Mouse (Mus musculus) subcutaneous adipose tissue, adult 2 months (tissue): Measurements from ENCODE around the gene Thap4. TPM values are rescaled to one million over a fixed set of nuclear protein-coding genes. Genes with fewer than 3 reads are reported as not detected.

Experiments used
- polyA plus RNA-seq: library from polyadenylated mRNA; depleted of rRNA; stranded (reverse); fragments of >200 nt; gene quantifications from 2 replicates; pipeline ENCODE4 v1.2.3, GENCODE M21; 2012; ENCODE audit warnings: low replicate concordance; rRNA removed

Gene Thap4
- polyA plus RNA-seq = 39.6 and 56.2 TPM in 2 replicates

GRCm38 (mm10) chr1:93754573-93755290 is at the start of gene Thap4:
TSS of gene Thap4 (minus strand) at chr1:93754864.

DNA sequence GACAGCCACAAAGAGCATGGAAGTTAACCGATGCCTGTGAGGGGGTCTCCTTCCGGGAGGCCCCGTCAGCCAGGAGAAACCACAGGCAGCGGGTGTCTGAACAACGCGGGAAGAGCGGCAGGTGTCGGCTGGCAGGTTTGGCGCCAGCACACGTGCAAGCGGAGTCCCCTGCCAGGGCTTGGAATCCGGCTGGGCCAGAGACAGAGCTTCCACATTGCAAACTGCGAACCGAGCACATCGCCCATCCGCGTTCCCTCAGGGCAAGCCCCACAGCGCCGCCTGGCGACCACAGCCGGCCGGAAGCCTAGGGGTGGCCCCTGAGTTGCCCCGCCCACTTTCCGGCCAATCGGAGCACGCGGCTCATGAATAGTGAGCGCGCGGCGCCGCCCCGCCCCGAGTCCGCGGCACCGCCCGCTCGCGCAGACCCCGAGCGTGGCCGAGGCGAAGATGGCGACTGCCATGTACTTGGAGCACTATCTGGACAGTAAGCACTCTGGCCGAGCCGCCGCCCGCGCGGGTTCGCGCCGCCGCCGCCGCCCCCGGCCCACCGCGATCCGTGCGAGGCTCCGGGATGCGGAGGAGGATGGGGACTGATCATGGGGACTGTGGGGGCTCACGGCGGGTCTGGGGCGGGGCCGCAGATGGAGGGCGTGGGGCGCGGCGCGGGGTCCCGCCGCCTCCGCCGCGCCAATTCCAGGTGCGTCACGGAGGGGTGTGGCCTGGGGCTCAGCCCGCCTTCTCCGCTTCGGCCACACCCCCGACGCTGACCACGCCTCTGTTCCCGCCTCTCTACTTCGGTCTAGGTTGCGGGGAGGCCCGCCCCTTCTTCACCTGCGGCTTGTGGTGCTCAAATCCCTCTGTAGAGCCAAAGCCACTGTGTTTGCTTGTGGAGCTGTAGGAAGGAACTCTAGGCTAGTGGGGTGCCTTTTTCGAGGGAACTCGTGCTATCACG is 49.2 kb upstream of the Thap4 start, which contains the start of gene Ing5:
Ing5 (plus strand) TSS at position 410 of the 952 bp plus-strand sequence.

GRCm38 (mm10) chr1:93801741-93802238 is 47.1 kb upstream of the Thap4 start, which contains the start of gene Dtymk:
TSS of gene Dtymk (minus strand) at chr1:93801934.

GRCm38 (mm10) chr1:93751290-93751689 is 3.4 kb downstream of the Thap4 start, which contains the start of gene Atg4b:
TSS of gene Atg4b (plus strand) at chr1:93751500.

GRCm38 (mm10) chr1:93685401-93686244 is 69.0 kb downstream of the Thap4 start, which contains the start of gene Bok:
TSS of gene Bok (plus strand) at chr1:93685660.

DNA sequence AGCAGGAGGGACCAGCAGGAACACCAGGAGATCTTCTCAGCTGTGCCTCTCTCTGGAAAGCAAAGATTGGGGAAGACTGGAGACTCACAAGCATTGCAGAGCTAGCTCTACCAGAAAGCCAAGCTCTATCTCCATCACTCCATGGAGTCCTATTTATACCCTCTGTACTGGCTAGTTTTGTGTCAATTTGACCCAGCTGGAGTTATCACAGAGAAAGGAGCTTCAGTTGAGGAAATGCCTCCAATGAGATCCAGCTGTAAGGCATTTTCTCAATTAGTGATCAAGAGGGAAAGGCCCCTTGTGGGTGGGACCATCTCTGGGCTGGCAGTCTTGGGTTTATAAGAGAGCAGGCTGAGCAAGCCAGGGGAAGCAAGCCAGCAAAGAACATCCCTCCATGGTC is 96.1 kb downstream of the Thap4 start, which contains the start of gene Stk25:
Stk25 (minus strand) TSS at position 101 of the 400 bp plus-strand sequence.

Other genes with a start within 250 kb of the Thap4 start
- 6.3 and 9.8 TPM in 2 replicates for gene Farp2, start 242.8 kb downstream of the Thap4 start, polyA plus RNA-seq
- gene Stk25, start 96.2 kb downstream of the Thap4 start, polyA plus RNA-seq = 170 and 200 TPM in 2 replicates
- gene Bok, start 69.2 kb downstream of the Thap4 start, polyA plus RNA-seq = 49.6 and 128 TPM in 2 replicates
- 55.7 and 75.7 TPM in 2 replicates for gene Atg4b, start 3.4 kb downstream of the Thap4 start, polyA plus RNA-seq
- 43.4 and 75.9 TPM in 2 replicates for gene Dtymk, start 47.1 kb upstream of the Thap4 start, polyA plus RNA-seq
- gene Ing5, start 49.1 kb upstream of the Thap4 start, polyA plus RNA-seq = 5.5 and 10.1 TPM in 2 replicates
- 31.0 and 33.1 TPM in 2 replicates for gene D2hgdh, start 70.0 kb upstream of the Thap4 start, polyA plus RNA-seq
- gene Gal3st2, start 106.4 kb upstream of the Thap4 start, polyA plus RNA-seq = 0.19 TPM in 1 of 2 replicates, not detected in the other
- 0.21 TPM in 1 of 2 replicates, not detected in the other for gene Gal3st2b, start 163.4 kb upstream of the Thap4 start, polyA plus RNA-seq
- gene Gal3st2c, start 235.6 kb upstream of the Thap4 start, polyA plus RNA-seq = 0.01 TPM in 1 of 2 replicates, not detected in the other